Mouse (Mus musculus) small intestine, adult 2 months (tissue): ENCODE measurements around the gene Mad1l1. TPM values are rescaled to one million over a fixed set of nuclear protein-coding genes. Genes with fewer than 3 reads are reported as not detected.
A peak's percentile ranks its signal among the peaks of the same experiment; 100 is the strongest.

Experiments
- H3K27ac ChIP-seq: fragments of 200-500 bp; 2 replicates; pipeline ENCODE4 v1.5.1; 2012; ENCODE audit warnings: low read depth, low read length, control low read depth, inconsistent platforms; ENCODE audit not compliant: insufficient read depth
- H3K27me3 ChIP-seq: fragments of 200-500 bp; 2 replicates; pipeline ENCODE4 v1.6.1; 2012; ENCODE audit warnings: mild to moderate bottlenecking, moderate library complexity, low read length, inconsistent platforms; ENCODE audit not compliant: control insufficient read depth, insufficient read depth
- H3K36me3 ChIP-seq: fragments of 200-500 bp; 2 replicates; pipeline ENCODE4 v1.6.1; 2012; ENCODE audit warnings: mild to moderate bottlenecking, low read length, control low read depth, inconsistent platforms; ENCODE audit not compliant: control insufficient read depth, insufficient read depth
- H3K4me1 ChIP-seq: fragments of 200-500 bp; 2 replicates; pipeline ENCODE4 v1.6.1; 2012; ENCODE audit warnings: low read length, inconsistent platforms, mixed read lengths; ENCODE audit not compliant: control insufficient read depth, insufficient read depth, insufficient read length
- H3K4me3 ChIP-seq: fragments of 200-500 bp; 2 replicates; pipeline ENCODE4 v1.5.1; 2012; ENCODE audit warnings: low read depth, mild to moderate bottlenecking, control low read depth, inconsistent platforms, low read length, moderate library complexity
- CTCF ChIP-seq: fragments of 200-500 bp; IDR thresholded peaks from 2 replicates; pipeline ENCODE4 v1.5.1; 2012; ENCODE audit warnings: low read depth, mild to moderate bottlenecking, control low read depth, inconsistent platforms, low read length, moderate library complexity, mixed read lengths; ENCODE audit not compliant: insufficient replicate concordance, insufficient read length; ENCODE audit errors: extremely low read depth
- POLR2A ChIP-seq: fragments of 200-500 bp; IDR thresholded peaks from 2 replicates; pipeline ENCODE4 v1.6.1; 2012; ENCODE audit warnings: low read depth, mild to moderate bottlenecking, control low read depth, inconsistent platforms, low read length, moderate library complexity
- WGBS: fragments of 180-500 bp; shearing (Covaris S2); methylation state at CpG from one replicate; pipeline ENCODE4 v1.1.7; 2018; 5-methylcytosine and 5-hydroxymethylcytosine counted together
- polyA plus RNA-seq: library from polyadenylated mRNA; depleted of rRNA; stranded (reverse); fragments of >200 nt; gene quantifications from 2 replicates; pipeline ENCODE4 v1.2.3, GENCODE M21; 2012

Mad1l1 gene
- polyA plus RNA-seq, 1 experiment, result 22.9 TPM

DNA sequence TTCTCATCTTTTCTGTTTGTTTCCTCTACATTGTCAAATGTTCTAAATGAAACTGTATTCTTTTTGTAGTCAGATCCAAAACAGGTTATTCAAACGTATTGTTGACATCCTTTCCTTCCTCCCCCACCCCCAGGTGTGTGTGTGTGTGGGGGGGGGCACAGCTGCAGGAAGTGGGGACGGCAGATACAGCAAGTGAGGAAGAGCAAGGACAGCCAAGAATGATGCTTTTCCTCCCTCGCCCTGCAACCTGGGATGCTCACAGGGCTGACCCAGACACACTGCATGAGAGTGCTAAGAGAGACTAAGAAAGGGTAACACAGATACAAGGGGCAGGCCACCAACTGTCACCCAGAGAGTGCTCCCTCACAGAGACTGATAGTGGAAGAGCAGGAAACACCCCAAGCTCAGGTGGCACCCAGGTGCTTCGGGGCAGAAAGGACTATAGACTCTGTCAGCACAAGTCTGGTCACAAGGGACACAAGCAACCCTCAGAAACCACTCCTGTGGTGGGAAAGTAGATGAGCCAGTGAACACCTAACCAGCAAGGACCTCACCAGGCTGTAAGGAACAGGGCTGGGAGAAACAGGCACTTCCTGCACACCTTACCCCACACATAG, 105.8 kb downstream of the Mad1l1 start:
- TF ChIP-seq CTCF (no peak), POLR2A (no peak)
- H3K27ac ChIP-seq, result no peak overlapping the region

DNA sequence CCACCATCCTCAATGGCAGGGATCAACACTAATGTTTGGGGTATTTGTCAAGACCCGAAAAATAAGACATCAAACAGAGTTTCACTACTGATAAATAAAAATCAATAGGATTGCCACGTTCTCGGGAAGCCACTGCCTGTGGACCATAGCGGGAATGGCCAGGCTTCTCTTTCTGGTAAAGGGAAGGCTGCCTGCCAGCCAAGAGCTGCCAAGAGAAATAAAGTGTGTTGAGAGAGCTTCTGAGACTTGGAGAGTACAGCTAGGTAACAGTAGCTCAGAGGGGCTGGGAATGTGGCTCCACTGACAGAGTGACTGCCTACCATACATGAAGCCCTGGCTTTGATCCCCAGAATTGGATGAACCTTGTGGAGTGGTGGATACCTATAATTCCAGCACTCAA, 108.4 kb downstream of the Mad1l1 start:
- no peaks in the 10 kb centered on the region for H3K36me3 ChIP-seq
- H3K27me3 ChIP-seq, result no peaks in the 10 kb centered on the region
- no peak for TF ChIP-seq POLR2A
- TF ChIP-seq CTCF, result no peak
- peaks cover 9% of the 10 kb centered on the region for H3K4me1 ChIP-seq
- 69% methylated on average over 4 of the region's 4 CpGs for WGBS
- H3K4me3 ChIP-seq, result no peak overlapping the region
- no peak overlapping the region for H3K27ac ChIP-seq

More for the DNA sequence above, 105.8 kb downstream of the Mad1l1 start:
- 48% methylated on average over 4 of the region's 4 CpGs for WGBS
- no peak overlapping the region for H3K4me3 ChIP-seq
- H3K27me3 ChIP-seq, result no peaks in the 10 kb centered on the region
- H3K4me1 ChIP-seq, result no peaks in the 10 kb centered on the region
- H3K36me3 ChIP-seq, result no peaks in the 10 kb centered on the region

DNA sequence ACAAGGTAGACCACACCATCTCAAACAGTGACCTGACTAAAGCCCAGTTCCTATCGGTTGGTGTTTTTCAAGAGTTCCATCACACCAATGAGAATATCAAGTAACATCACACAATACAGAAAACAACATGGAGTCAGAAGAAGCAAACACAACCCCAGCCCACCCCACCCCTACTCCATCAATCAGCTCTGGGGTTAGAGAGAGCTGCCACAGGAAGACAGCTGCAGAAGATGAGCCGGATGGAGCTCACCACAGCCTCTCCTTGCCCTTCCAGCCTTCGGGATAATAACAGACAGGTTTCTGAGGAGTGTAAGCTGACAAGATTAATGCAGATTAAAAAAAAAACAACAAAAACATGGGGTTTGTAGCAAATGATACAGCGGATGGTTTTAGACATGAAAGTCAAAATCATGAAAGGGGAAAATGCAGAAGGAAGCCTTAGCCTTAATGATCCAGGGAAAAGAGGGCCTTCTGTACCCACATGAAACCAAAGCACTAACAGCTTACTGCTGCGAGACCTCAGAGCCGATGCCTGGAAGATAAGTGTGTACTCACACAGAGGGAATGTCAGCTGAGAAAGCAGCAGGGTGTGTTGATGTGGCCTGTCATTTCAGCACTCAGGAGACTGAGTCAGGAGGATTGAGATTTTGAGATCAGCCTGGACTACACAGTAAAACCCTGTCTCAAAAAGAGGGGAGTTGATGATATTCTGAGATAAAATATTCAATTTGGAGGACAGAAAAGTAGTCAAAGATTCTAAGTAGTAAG, 110.8 kb downstream of the Mad1l1 start:
- Histone ChIP-seq H3K27ac (no peak overlapping the region), H3K27me3 (no peaks in the 10 kb centered on the region), H3K4me3 (no peak overlapping the region), H3K4me1 (peaks cover 24% of the 10 kb centered on the region), H3K36me3 (no peaks in the 10 kb centered on the region)
- 89% methylated on average over 6 of the region's 6 CpGs for WGBS
- TF ChIP-seq CTCF (no peak), POLR2A (no peak)

DNA sequence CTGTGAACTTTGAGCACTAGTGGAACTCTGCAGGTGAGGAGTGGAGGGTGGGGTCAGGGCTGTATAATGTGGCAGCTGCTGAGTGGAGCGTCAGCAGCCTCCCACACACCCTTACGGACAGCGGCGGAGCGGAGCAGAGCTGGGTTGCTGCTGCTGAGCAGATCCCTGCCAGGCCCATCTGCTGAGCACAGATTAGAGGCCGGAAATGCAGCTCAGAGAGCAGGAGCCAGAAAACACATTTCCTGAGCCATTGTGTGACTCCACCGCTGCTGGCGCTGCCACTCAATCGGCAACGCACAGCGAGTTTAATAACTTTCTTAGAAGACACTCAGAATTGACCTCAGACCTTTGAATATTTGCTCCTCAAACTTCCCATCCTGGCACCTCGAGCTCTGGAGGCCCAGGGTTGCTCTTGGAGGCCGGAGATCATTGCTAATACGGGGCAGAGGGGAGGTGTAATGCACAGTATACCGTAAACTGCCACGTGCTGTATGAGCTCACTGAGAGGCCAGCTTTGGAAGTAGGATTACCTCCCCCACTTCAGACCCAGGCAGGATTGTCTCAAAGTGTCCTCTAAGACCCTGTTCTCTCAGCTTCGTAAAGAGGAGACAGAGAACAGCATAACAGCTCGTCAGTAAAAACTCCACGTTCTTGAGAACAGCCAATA, 112.5 kb downstream of the Mad1l1 start:
- H3K27ac ChIP-seq, result peak overlapping the region; percentile 64
- H3K27me3 ChIP-seq, result no peaks in the 10 kb centered on the region
- no peak for TF ChIP-seq POLR2A
- 0 out of 2 replicates have a peak, but pooled peaks have one; percentile 9 for TF ChIP-seq CTCF
- WGBS, result 19% methylated on average over 19 of the region's 19 CpGs
- H3K4me1 ChIP-seq, result peaks cover 27% of the 10 kb centered on the region
- H3K4me3 ChIP-seq, result no peak overlapping the region; the same call in 1 of the 2 replicates
- H3K36me3 ChIP-seq, result no peaks in the 10 kb centered on the region

DNA sequence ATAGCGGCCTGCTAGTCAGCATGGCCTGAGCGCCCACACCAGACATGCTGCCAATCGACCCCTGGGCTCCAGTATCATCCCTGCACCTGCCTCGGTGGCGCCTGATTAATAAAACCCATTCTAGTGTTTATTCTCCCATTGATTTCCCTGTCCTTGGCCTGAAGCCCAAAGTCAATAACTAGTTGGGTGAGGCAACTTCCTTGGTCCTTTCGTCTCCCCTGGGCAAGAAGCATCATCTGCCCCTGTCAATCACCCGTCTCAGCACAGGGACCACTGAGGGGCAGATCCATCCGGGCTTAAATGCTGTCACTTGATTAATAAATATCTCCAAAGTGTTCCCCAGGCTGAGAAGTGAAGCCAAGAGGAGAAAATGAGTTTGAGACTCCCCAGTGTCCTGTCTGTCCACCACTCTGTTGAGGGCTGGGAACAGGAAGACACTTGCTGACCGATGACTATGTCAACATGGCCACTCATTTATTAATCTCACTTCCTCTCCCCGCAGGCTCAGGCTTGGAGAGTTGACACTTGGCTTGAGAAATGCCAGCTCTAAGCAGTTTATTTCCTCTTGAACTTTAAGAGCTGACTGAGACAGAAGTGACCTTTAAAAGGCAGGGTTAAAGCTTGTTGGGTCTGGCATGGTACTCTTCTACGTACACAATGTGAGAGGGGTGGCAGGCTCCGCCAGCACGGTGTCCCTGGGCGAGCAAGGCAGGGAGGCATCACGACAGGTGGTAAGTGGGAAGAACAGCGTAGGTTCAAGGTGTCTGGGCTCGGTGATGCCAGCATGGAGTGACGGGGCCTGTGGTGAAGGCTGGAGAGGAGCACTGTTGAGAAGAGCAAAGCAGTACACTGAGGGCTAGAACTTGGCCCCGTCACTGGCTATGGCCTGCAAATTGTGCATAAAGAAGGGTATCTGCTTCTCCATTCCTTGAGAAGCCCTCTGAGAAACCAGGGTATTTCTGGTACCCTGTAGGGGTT, 114.3 kb downstream of the Mad1l1 start:
- peak overlapping the region; percentile 79 for H3K27ac ChIP-seq
- WGBS, result 27% methylated on average over 19 of the region's 19 CpGs

DNA sequence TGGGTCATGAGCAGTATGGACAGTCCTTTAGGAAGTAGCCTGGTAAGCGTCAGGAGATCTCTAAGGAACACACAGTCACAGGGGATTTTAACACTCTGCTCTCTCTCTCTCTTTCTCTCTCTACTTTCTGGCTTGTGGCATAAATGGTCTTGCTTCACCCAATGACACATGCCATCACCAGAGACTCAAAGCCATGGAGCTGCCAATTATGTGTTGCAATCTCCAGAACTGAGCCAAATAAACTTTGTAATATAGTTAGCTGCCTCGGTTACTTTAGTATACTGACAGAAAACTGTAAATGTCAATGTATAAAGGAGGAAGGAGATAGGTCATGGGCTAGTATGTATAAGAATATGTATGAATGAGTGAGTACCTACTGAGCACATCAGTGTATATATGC, 115.4 kb downstream of the Mad1l1 start:
- no peak overlapping the region for H3K4me3 ChIP-seq
- H3K27ac ChIP-seq, result 0 out of 2 replicates have a peak overlapping the region, but pooled peaks have one; percentile 31
- peaks cover 27% of the 10 kb centered on the region for H3K4me1 ChIP-seq
- H3K27me3 ChIP-seq, result no peaks in the 10 kb centered on the region
- H3K36me3 ChIP-seq, result no peaks in the 10 kb centered on the region
- TF ChIP-seq CTCF (no peak), POLR2A (no peak)
- WGBS, result 53% methylated on average over 2 of the region's 2 CpGs

More for the DNA sequence above, 114.3 kb downstream of the Mad1l1 start:
- no peaks in the 10 kb centered on the region for H3K27me3 ChIP-seq
- H3K36me3 ChIP-seq, result no peaks in the 10 kb centered on the region
- peaks cover 27% of the 10 kb centered on the region for H3K4me1 ChIP-seq
- no peak overlapping the region for H3K4me3 ChIP-seq
- TF ChIP-seq POLR2A (no peak), CTCF (no peak; the same call in 1 of the 2 replicates)
